Mouse (Mus musculus) embryonic facial prominence, embryonic 10.5 days (tissue): ENCODE data around the gene Fga. TPM values are rescaled to one million over a fixed set of nuclear protein-coding genes. Genes with fewer than 3 reads are reported as not detected.

Experiments used
- DNase-seq: peaks from one replicate; pipeline ENCODE4 v3.0.0-alpha.2; 2017; ENCODE audit warnings: low spot score
- H3K27ac ChIP-seq: fragments of 300-500 bp; sonication (generic); replicated peaks from 2 replicates; pipeline ENCODE4 v1.5.1; 2016; ENCODE audit warnings: mild to moderate bottlenecking
- H3K27me3 ChIP-seq: fragments of 300-500 bp; sonication (generic); replicated peaks from 2 replicates; pipeline ENCODE4 v1.6.1; 2016; ENCODE audit warnings: low read depth, mild to moderate bottlenecking; ENCODE audit not compliant: poor library complexity, severe bottlenecking
- H3K36me3 ChIP-seq: fragments of 300-500 bp; sonication (generic); replicated peaks from 2 replicates; pipeline ENCODE4 v1.6.1; 2016; ENCODE audit warnings: mild to moderate bottlenecking, moderate library complexity
- H3K4me1 ChIP-seq: fragments of 300-500 bp; sonication (generic); 2 replicates; pipeline ENCODE4 v1.6.1; 2016
- H3K4me3 ChIP-seq: fragments of 300-500 bp; sonication (generic); 2 replicates; pipeline ENCODE4 v1.5.1; 2016; ENCODE audit warnings: mild to moderate bottlenecking, moderate library complexity
- H3K9me3 ChIP-seq: fragments of 300-500 bp; sonication (generic); 2 replicates; pipeline ENCODE4 v1.6.1; 2016; ENCODE audit warnings: mild to moderate bottlenecking
- WGBS: fragments of 180-500 bp; shearing (Covaris S2); methylation state at CpG from one replicate; pipeline ENCODE4 v1.1.7; 2016; 5-methylcytosine and 5-hydroxymethylcytosine counted together
- polyA plus RNA-seq: library from polyadenylated mRNA; unstranded; fragments of >200 nt; fragmentation: Nextera tagmentation; extraction: Ambion mirVana; gene quantifications from 2 replicates; pipeline ENCODE4 v1.2.1, GENCODE M21; 2016

Fga gene
- polyA plus RNA-seq, 1 experiment from 2014 or later: not detected

GRCm38 (mm10) chr3:83007557-83007956 lies 18.3 kb upstream of the Fga start, which contains the start of gene Fgg:
Gene Fgg (plus strand): TSS chr3:83007724.
- no peaks in the 10 kb centered on the region for H3K27me3 ChIP-seq
- peaks cover 4% of the 10 kb centered on the region; the same call in 1 of the 2 replicates for H3K4me1 ChIP-seq
- no peak within 1 kb of the TSS for H3K4me3 ChIP-seq
- 46% methylated on average over 7 of the region's 7 CpGs for WGBS
- DNase-seq: no peak
- H3K36me3 ChIP-seq: no peaks in the 10 kb centered on the region
- H3K9me3 ChIP-seq: no peaks in the 10 kb centered on the region
- no peak within 1 kb of the TSS for H3K27ac ChIP-seq

DNA sequence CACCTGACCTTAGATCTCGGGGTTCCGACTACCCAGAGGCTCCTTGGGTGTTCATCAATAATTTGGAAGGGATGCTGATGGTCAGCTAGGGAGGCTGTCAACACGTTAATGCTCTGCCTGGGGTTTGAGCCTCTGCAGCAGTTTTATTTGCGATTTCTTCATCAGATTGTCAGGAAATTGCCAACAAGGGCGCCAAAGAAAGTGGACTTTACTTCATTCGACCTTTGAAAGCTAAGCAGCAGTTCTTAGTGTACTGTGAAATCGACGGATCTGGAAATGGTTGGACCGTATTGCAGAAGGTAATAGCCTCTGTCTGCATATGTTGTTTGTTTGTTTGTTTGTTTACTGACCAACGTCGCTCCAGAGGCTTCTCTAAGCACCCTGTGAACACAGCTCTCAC lies 15.6 kb upstream of the Fga start:
- no peak overlapping the region for H3K4me3 ChIP-seq
- H3K27ac ChIP-seq: no peak overlapping the region
- peaks cover 4% of the 10 kb centered on the region; the same call in 1 of the 2 replicates for H3K4me1 ChIP-seq
- no peaks in the 10 kb centered on the region for H3K9me3 ChIP-seq
- 84% methylated on average over 11 of the region's 11 CpGs for WGBS
- H3K27me3 ChIP-seq: no peaks in the 10 kb centered on the region
- no peak for DNase-seq
- H3K36me3 ChIP-seq: no peaks in the 10 kb centered on the region

DNA sequence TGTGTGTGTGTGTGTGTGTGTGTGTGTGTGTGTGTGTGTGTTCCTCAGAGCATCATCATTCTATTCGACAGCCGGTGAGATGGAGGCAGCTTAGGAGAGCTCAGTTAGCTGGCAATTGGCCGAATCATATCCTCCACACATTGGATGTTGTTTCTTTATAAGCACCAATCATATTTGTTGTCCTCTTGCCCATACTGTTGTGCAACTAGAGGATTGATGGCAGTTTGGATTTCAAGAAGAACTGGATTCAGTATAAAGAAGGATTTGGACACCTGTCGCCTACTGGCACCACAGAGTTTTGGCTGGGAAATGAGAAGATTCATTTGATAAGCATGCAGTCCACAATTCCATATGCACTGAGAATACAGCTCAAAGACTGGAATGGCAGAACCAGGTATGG lies 14.7 kb upstream of the Fga start:
- Histone ChIP-seq H3K4me3 (no peak overlapping the region), H3K36me3 (no peaks in the 10 kb centered on the region), H3K4me1 (peaks cover 4% of the 10 kb centered on the region; the same call in 1 of the 2 replicates), H3K27ac (no peak overlapping the region), H3K27me3 (no peaks in the 10 kb centered on the region), H3K9me3 (no peaks in the 10 kb centered on the region)
- 85% methylated on average over 4 of the region's 4 CpGs for WGBS
- DNase-seq: no peak

- Histone ChIP-seq H3K27ac (no peak overlapping the region), H3K27me3 (no peaks in the 10 kb centered on the region), H3K4me1 (peaks cover 4% of the 10 kb centered on the region; the same call in 1 of the 2 replicates), H3K36me3 (no peaks in the 10 kb centered on the region), H3K4me3 (no peak overlapping the region), H3K9me3 (no peaks in the 10 kb centered on the region)
- DNase-seq: no peak
- WGBS: 73% methylated on average over 4 of the region's 4 CpGs
These were observed 14.3 kb upstream of the Fga start for GRCm38 (mm10) chr3:83011565-83011964.

GRCm38 (mm10) chr3:83012636-83013035 lies 13.2 kb upstream of the Fga start:
- WGBS: 92% methylated on average over 19 of the region's 19 CpGs
- no peaks in the 10 kb centered on the region for H3K36me3 ChIP-seq
- H3K4me1 ChIP-seq: no peaks in the 10 kb centered on the region
- no peak overlapping the region for H3K27ac ChIP-seq
- H3K9me3 ChIP-seq: no peaks in the 10 kb centered on the region
- no peak overlapping the region for H3K4me3 ChIP-seq
- no peaks in the 10 kb centered on the region for H3K27me3 ChIP-seq
- DNase-seq: no peak

GRCm38 (mm10) chr3:83013951-83014350 lies 11.9 kb upstream of the Fga start:
- no peak for DNase-seq
- Histone ChIP-seq H3K4me3 (no peak overlapping the region), H3K9me3 (no peaks in the 10 kb centered on the region), H3K27ac (no peak overlapping the region), H3K27me3 (no peaks in the 10 kb centered on the region), H3K4me1 (no peaks in the 10 kb centered on the region), H3K36me3 (no peaks in the 10 kb centered on the region)
- 86% methylated on average over 10 of the region's 10 CpGs for WGBS

DNA sequence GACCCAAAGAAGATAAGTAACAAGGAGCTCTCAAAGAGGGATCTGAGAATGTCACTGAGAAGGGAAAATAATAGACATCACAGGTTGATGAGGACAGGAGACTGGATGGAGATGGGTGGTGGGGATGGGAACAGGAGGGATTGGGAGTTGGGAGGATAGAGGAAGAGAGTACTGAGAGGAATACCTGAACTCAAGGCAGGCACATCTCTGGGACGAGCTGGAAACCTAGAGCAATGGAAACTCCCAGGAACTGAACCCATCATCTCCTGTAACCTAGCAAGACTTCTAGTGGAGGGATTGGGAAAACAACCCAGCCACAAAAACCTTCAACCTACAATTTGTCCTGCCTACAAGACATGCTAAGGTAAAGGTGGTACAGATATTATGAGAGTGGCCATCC lies 9.6 kb upstream of the Fga start:
- 88% methylated on average over 1 of the region's 1 CpGs for WGBS
- H3K4me3 ChIP-seq: no peak overlapping the region
- DNase-seq: no peak
- no peaks in the 10 kb centered on the region for H3K36me3 ChIP-seq
- no peaks in the 10 kb centered on the region for H3K9me3 ChIP-seq
- H3K27ac ChIP-seq: no peak overlapping the region
- H3K4me1 ChIP-seq: no peaks in the 10 kb centered on the region
- no peaks in the 10 kb centered on the region for H3K27me3 ChIP-seq

- WGBS: 85% methylated on average over 2 of the region's 2 CpGs
- no peak for DNase-seq
These were observed 5.5 kb upstream of the Fga start for GRCm38 (mm10) chr3:83020387-83020786.

GRCm38 (mm10) chr3:83021176-83021575 lies 4.7 kb upstream of the Fga start:
- no peaks in the 10 kb centered on the region for H3K4me1 ChIP-seq
- H3K36me3 ChIP-seq: no peaks in the 10 kb centered on the region
- no peak overlapping the region for H3K4me3 ChIP-seq
- no peak overlapping the region for H3K27ac ChIP-seq
- H3K27me3 ChIP-seq: no peaks in the 10 kb centered on the region
- DNase-seq: no peak
- H3K9me3 ChIP-seq: no peaks in the 10 kb centered on the region
- WGBS: 91% methylated on average over 5 of the region's 5 CpGs

More at GRCm38 (mm10) chr3:83020387-83020786, 5.5 kb upstream of the Fga start:
- Histone ChIP-seq H3K9me3 (no peaks in the 10 kb centered on the region), H3K27me3 (no peaks in the 10 kb centered on the region), H3K27ac (no peak overlapping the region), H3K36me3 (no peaks in the 10 kb centered on the region), H3K4me3 (no peak overlapping the region), H3K4me1 (no peaks in the 10 kb centered on the region)

DNA sequence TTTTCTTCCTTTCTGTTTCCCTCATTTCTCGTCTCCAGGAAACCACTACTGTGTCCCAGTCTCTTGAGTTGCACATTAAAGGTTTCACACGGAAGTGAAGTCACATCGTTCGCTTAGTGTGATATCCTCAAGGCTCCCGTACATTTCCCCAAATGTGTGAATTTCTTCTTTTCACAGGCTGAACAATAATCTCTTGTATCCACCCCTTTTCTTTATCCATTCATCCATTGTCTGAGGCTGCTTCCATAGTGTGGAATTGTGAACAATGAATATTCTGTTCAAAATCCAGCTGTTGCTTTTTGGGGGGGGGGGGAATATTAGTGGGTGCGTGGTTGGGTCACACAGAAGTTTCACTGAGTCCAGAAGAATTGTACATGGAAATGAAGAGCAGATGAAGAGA lies 840 bp upstream of the Fga start:
- DNase-seq: no peak
- no peaks in the 10 kb centered on the region for H3K36me3 ChIP-seq
- no peaks in the 10 kb centered on the region for H3K9me3 ChIP-seq
- no peaks in the 10 kb centered on the region for H3K27me3 ChIP-seq
- 75% methylated on average over 6 of the region's 6 CpGs for WGBS
- no peak overlapping the region for H3K4me3 ChIP-seq
- H3K4me1 ChIP-seq: no peaks in the 10 kb centered on the region
- no peak overlapping the region for H3K27ac ChIP-seq

DNA sequence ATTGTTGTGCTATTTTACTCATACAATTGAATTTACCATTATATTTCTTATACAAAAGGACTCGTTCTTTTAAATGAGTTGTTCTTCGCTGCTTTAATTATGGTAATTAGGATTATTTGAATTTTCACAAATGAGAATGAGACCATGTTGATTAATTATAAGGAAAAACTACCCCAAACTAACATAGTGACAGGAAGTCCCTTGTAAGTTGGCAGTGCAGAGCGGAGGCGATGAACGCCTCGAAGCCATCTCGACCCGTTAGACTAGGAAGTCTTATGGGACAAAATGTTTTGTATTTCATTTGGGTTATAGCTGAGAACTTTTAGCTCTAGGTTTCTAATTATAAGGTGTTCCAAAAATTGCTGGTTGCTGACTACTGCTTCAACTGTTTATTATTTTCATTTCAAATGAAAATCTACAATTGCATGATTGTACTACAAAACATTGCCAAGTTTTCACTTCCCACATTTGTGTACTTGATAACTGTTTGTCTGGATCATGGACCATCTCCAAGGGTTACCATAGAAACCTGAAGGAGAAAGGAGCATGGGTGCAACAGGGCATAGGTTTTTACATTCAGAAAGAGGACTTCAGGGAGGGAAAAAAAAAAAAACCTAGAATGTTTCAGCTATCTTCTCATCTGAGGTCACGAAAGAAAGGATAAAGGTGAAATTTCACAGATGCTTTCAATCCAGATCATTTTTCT lies 1.8 kb downstream of the Fga start:
- Histone ChIP-seq H3K9me3 (no peaks in the 10 kb centered on the region), H3K36me3 (no peaks in the 10 kb centered on the region), H3K4me3 (no peak overlapping the region), H3K27me3 (no peaks in the 10 kb centered on the region), H3K27ac (no peak overlapping the region), H3K4me1 (no peaks in the 10 kb centered on the region)
- WGBS: 88% methylated on average over 9 of the region's 9 CpGs
- no peak for DNase-seq

DNA sequence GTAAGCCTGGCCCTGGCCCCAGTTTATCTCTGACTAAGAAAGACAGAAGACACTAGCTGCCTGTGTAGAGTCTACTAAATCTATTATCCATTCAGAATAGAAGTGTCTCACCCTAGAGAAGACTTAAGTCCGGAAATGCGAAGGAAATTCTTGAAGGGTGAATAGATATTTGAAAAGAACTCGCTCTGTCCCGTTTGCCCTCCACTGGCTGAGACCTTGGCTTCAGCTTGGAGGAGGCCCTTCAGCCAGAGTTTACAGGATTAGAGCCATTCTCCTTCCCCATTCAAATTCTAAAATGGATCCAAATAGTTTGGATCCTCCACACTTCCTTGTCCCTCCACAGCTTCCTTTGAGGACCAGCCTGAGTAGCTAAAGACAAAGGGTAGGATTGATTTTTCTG lies 4.5 kb downstream of the Fga start:
- DNase-seq: no peak
- no peak overlapping the region for H3K4me3 ChIP-seq
- H3K27me3 ChIP-seq: no peaks in the 10 kb centered on the region
- no peak overlapping the region for H3K27ac ChIP-seq
- H3K36me3 ChIP-seq: no peaks in the 10 kb centered on the region
- 79% methylated on average over 4 of the region's 4 CpGs for WGBS
- no peaks in the 10 kb centered on the region for H3K9me3 ChIP-seq
- H3K4me1 ChIP-seq: peaks cover 9% of the 10 kb centered on the region

DNA sequence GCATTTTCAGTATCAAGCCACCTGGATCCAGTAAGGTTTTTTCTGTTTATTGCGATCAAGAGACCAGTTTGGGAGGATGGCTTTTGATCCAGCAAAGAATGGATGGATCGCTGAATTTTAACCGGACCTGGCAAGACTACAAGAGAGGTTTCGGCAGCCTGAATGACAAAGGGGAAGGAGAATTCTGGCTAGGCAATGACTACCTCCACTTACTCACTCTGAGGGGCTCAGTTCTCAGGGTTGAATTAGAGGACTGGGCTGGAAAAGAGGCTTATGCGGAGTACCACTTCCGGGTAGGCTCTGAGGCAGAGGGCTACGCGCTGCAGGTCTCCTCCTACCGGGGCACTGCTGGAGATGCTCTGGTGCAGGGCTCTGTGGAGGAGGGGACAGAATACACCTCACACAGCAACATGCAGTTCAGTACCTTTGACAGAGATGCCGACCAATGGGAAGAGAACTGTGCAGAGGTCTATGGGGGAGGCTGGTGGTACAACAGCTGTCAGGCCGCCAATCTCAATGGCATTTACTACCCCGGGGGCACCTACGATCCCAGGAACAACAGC lies 7.0 kb downstream of the Fga start:
- Histone ChIP-seq H3K27ac (no peak overlapping the region), H3K27me3 (no peaks in the 10 kb centered on the region), H3K36me3 (no peaks in the 10 kb centered on the region), H3K9me3 (no peaks in the 10 kb centered on the region), H3K4me1 (peaks cover 9% of the 10 kb centered on the region), H3K4me3 (peak overlapping the region; percentile 40)
- DNase-seq: peak; percentile 30
- WGBS: 38% methylated on average over 13 of the region's 13 CpGs
